Mouse (Mus musculus): ENCODE measurements around the gene Zfp119b. TPM values are rescaled to one million over a fixed set of nuclear protein-coding genes. Genes with fewer than 3 reads are reported as not detected.

Zfp119b gene
- 5.5 and 8.5 TPM in 2 replicates for polyA plus RNA-seq (2014; fragmentation: Nextera tagmentation; extraction: Ambion mirVana)

DNA sequence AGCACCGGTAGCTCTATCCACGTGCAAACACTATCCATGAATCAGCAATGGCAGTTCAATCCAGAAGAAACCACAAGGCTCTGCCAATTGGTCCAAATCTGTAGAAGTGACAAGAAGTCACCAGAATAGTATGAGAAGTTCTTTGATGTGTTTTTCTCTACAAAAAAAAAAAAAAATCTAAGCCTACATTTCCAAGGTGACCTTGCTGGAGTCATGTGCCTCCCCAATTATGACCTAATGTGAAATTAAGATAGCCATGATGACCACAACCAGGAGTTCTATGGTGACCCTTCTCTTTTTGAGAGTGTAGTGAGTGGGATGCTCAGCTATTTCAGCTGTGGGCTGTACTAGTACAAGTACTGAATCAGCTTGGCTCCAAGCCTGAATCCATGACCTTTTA lies at the start of gene Zfp119b:
TSS of gene Zfp119b (minus strand) at position 101 of the 400 bp plus-strand sequence.
- ATAC-seq (replicated peaks; ENCODE audit: low FRiP score): no peak
- H3K4me2 ChIP-seq (ENCODE audit: low read depth, low read length, severe bottlenecking): no peak within 1 kb of the TSS
- 94% methylated on average over 2 of the region's 2 CpGs for WGBS
- H3K36me3 ChIP-seq (ENCODE audit: control insufficient read depth, insufficient read depth, low read length): no peaks in the 10 kb centered on the region
- H3K4me3 ChIP-seq (ENCODE audit: low read depth, low read length): no peak within 1 kb of the TSS
- no peak within 1 kb of the TSS for H3K27ac ChIP-seq (ENCODE audit: low read depth, low read length)
- DNase-seq (ENCODE audit: low spot score): no peak
- H3K9me3 ChIP-seq (ENCODE audit: control insufficient read depth, low read length): no peaks in the 10 kb centered on the region
- H3K27me3 ChIP-seq (ENCODE audit: control insufficient read depth, insufficient read depth, low read length): no peaks in the 10 kb centered on the region
- peaks cover 3% of the 10 kb centered on the region; the same call in 1 of the 2 replicates for H3K4me1 ChIP-seq (replicated peaks; ENCODE audit: control insufficient read depth, insufficient read depth, low read length)
- no peak within 1 kb of the TSS for H3K9ac ChIP-seq (ENCODE audit: low read length)

DNA sequence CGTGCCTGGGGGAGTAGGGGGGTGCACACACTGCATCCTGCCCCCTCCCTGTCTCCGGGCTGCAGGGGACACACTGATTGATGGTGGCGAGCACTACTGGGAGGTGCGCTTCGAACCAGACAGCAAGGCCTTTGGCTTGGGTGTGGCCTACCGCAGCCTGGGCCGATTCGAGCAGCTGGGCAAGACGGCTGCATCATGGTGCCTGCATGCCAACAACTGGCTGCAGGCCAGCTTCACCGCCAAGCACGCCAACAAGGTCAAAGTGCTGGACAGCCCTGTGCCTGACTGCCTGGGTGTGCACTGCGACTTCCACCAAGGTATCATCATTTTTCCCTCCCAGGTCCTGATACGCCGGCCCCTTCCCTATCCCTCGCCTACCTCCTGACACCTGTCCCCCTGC lies 46.7 kb upstream of the Zfp119b start:
- H3K4me2 ChIP-seq (ENCODE audit: low read depth, low read length, severe bottlenecking): no peak overlapping the region
- no peak for ATAC-seq (replicated peaks; ENCODE audit: low FRiP score)
- H3K36me3 ChIP-seq (ENCODE audit: control insufficient read depth, insufficient read depth, low read length): no peaks in the 10 kb centered on the region; the same call in 1 of the 2 replicates
- no peak overlapping the region for H3K27ac ChIP-seq (ENCODE audit: low read depth, low read length)
- no peaks in the 10 kb centered on the region; the same call in 1 of the 2 replicates for H3K9me3 ChIP-seq (ENCODE audit: control insufficient read depth, low read length)
- H3K27me3 ChIP-seq (ENCODE audit: control insufficient read depth, insufficient read depth, low read length): peaks cover 5% of the 10 kb centered on the region; the same call in 1 of the 2 replicates
- 0 out of 2 replicates have a peak, but pooled peaks cover 2% of the 10 kb centered on the region for H3K4me1 ChIP-seq (replicated peaks; ENCODE audit: control insufficient read depth, insufficient read depth, low read length)
- no peak overlapping the region for H3K4me3 ChIP-seq (ENCODE audit: low read depth, low read length)
- DNase-seq (ENCODE audit: low spot score): no peak
- H3K9ac ChIP-seq (ENCODE audit: low read length): no peak overlapping the region
- WGBS: 90% methylated on average over 15 of the region's 15 CpGs

DNA sequence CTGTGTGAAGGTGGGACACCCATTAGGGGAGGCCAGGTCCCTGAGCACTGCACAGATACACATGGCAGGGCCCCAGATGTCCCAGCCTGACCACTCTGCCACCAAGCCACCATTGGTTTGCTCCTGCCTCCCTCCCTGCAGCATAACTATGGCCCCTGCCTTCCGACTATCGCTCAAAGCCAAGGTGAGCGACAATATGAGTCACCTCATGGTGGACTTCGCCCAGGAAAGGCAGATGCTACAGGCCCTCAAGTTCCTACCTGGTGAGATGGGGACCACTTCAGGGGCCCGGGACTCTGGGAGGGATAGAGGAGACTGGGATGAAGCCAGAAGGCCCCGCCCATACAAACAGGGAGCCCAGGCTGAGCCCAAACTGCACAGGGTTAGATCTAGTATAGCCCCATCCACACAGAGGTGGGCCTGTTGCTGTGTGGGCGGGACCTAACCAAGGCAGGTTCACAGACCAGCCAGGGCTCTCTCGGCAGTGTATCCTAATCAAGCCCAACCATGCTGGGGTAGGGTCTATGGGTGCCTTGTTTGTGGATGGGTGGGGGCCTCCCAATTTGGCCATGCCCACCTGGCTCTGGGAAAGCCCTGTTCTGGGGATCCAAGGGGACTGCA lies 41.1 kb upstream of the Zfp119b start:
- Histone ChIP-seq H3K9me3 (ENCODE audit: control insufficient read depth, low read length) (no peaks in the 10 kb centered on the region), H3K4me3 (ENCODE audit: low read depth, low read length) (no peak overlapping the region), H3K27ac (ENCODE audit: low read depth, low read length) (no peak overlapping the region), H3K4me2 (ENCODE audit: low read depth, low read length, severe bottlenecking) (no peak overlapping the region), H3K4me1 (replicated peaks; ENCODE audit: control insufficient read depth, insufficient read depth, low read length) (no peaks in the 10 kb centered on the region), H3K9ac (ENCODE audit: low read length) (no peak overlapping the region), H3K27me3 (ENCODE audit: control insufficient read depth, insufficient read depth, low read length) (no peaks in the 10 kb centered on the region), H3K36me3 (ENCODE audit: control insufficient read depth, insufficient read depth, low read length) (no peaks in the 10 kb centered on the region)
- 85% methylated on average over 8 of the region's 8 CpGs for WGBS
- DNase-seq (ENCODE audit: low spot score) (no peak), ATAC-seq (replicated peaks; ENCODE audit: low FRiP score) (no peak)

DNA sequence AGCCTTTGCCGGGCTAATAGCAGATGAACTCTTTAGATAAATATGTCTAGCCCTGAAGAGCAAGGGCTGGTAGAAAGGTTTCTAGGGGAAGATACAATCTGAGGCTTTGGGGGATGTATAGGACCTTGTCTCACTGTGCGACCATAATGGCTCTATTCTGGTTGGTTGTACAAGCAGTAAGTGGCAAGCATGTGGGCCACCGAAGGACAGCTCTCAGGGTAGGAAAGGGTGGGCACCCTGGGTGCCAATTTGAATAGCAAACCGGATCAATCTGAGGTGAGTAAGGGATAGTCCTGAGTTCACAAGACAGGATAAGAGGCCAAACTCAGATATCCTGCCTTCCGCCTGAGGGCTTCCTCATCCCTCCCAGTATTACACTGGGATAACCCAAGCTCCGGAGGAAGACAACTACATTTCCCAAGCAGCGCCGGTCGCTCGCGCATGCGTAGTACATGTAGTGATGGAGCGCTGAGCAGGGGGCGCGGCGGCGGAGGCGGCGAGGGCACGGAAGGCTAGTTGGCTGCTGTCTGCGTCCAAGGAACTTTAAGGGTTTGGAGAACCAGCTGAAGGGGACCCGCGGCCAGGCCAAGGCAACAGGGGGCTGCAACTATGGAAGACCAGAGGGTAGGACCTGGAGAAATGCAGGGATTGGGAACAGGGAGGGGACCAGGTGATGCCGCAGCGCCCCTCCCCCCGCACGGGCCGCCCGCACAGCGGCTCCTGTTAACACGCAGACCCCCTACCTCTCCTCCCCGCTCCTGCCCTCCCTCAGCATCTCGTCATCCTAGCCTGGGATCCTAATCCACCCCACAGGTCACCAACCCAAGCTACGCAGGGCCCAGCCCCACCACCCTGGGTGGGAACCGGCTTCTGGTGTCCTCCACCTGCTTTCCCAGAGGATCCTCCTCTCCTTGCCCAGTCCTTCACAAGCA lies 37.0 kb upstream of the Zfp119b start, which contains the start of gene Fsd1:
TSS of gene Fsd1 (plus strand) at position 480 of the 932 bp plus-strand sequence.
- WGBS: 8% methylated on average over 35 of the region's 35 CpGs

DNA sequence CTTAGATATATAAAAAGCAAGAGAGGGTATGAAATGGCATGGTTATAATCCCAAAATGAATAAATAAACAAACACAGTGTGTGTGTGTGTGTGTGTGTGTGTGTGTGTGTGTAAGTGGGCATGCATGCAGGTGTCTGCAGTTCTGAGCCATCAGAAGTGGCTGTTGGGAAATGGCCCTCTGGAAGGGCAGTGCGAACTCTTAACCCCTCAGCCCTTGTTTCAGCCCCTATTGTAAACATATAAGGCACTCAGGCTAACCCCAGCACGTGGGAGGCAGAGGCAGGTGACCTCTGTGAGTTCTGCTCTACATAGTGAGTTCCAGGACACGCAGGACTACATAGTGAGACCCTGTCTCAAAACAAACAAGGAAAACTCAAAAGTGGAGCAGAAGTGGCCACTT lies 28.0 kb upstream of the Zfp119b start:
- DNase-seq (ENCODE audit: low spot score): no peak
- Histone ChIP-seq H3K4me1 (replicated peaks; ENCODE audit: control insufficient read depth, insufficient read depth, low read length) (no peaks in the 10 kb centered on the region), H3K4me2 (ENCODE audit: low read depth, low read length, severe bottlenecking) (no peak overlapping the region), H3K9ac (ENCODE audit: low read length) (no peak overlapping the region), H3K27ac (ENCODE audit: low read depth, low read length) (no peak overlapping the region), H3K36me3 (ENCODE audit: control insufficient read depth, insufficient read depth, low read length) (no peaks in the 10 kb centered on the region), H3K9me3 (ENCODE audit: control insufficient read depth, low read length) (no peaks in the 10 kb centered on the region), H3K27me3 (ENCODE audit: control insufficient read depth, insufficient read depth, low read length) (no peaks in the 10 kb centered on the region), H3K4me3 (ENCODE audit: low read depth, low read length) (no peak overlapping the region)
- no peak for ATAC-seq (replicated peaks; ENCODE audit: low FRiP score)
- 59% methylated on average over 3 of the region's 3 CpGs for WGBS

More for the DNA sequence above, 37.0 kb upstream of the Zfp119b start, which contains the start of gene Fsd1:
- Histone ChIP-seq H3K9ac (ENCODE audit: low read length) (peak within 1 kb of the TSS; percentile 71), H3K27me3 (ENCODE audit: control insufficient read depth, insufficient read depth, low read length) (no peaks in the 10 kb centered on the region), H3K4me1 (replicated peaks; ENCODE audit: control insufficient read depth, insufficient read depth, low read length) (no peaks in the 10 kb centered on the region), H3K27ac (ENCODE audit: low read depth, low read length) (no peak within 1 kb of the TSS), H3K36me3 (ENCODE audit: control insufficient read depth, insufficient read depth, low read length) (no peaks in the 10 kb centered on the region), H3K9me3 (ENCODE audit: control insufficient read depth, low read length) (no peaks in the 10 kb centered on the region), H3K4me3 (ENCODE audit: low read depth, low read length) (peak within 1 kb of the TSS; percentile 57), H3K4me2 (ENCODE audit: low read depth, low read length, severe bottlenecking) (peak within 1 kb of the TSS; percentile 77)
- DNase-seq (ENCODE audit: low spot score) (peak; percentile 92), ATAC-seq (replicated peaks; ENCODE audit: low FRiP score) (peak; percentile 92)

DNA sequence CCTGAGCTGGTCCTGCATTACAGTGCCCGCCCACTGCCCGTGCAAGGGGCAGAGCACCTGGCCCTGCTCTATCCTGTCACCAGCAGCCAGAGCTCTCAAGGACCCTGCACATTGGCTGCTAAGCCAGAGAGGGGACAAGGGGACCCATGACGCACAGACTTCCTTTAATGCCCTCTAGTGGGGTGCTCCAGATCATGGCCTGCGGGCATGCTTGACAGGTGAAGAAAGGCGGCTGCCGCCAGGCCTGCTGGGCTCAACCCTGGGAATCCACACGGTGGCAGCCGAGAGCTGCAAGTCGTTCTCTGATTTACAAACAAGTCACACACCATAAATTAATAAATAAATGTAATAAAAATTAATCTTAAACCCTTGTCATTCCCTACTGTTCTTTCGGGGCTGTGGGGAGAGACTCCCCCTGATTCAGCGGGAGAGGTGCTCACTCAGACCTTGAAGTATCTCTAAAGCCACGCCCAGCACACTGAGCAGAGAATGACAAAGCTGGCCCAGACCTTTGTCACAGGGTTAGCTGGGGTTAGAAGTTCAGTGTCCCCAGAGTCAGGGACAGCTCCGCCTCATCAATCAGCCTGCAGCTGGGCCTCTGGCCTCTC lies 27.1 kb upstream of the Zfp119b start:
- Histone ChIP-seq H3K4me1 (replicated peaks; ENCODE audit: control insufficient read depth, insufficient read depth, low read length) (peaks cover 3% of the 10 kb centered on the region), H3K4me3 (ENCODE audit: low read depth, low read length) (no peak overlapping the region), H3K9ac (ENCODE audit: low read length) (no peak overlapping the region), H3K4me2 (ENCODE audit: low read depth, low read length, severe bottlenecking) (no peak overlapping the region), H3K36me3 (ENCODE audit: control insufficient read depth, insufficient read depth, low read length) (no peaks in the 10 kb centered on the region), H3K27ac (ENCODE audit: low read depth, low read length) (no peak overlapping the region), H3K9me3 (ENCODE audit: control insufficient read depth, low read length) (no peaks in the 10 kb centered on the region), H3K27me3 (ENCODE audit: control insufficient read depth, insufficient read depth, low read length) (no peaks in the 10 kb centered on the region)
- WGBS: 20% methylated on average over 13 of the region's 13 CpGs
- ATAC-seq (replicated peaks; ENCODE audit: low FRiP score): peak; percentile 69
- peak; percentile 86 for DNase-seq (ENCODE audit: low spot score)

DNA sequence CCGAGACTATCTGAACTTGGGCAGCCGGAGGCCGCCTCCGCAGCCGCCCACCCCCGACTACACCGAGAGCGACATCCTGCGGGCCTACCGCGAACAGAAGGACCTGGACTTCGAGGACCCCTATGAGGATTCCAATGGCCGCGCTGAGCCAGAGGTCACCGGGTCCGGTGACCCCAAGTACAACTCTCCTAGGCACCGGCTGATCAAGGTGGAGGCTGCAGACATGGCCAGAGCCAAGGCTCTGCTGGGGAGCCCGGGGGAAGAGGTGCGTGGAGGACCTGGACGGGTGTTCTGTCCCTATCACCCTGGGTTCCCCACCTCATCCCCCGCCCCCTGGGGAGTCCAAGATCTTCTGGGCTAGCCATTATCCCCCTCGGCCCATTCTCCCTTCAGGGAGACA lies 22.2 kb upstream of the Zfp119b start:
- peaks cover 13% of the 10 kb centered on the region for H3K4me1 ChIP-seq (replicated peaks; ENCODE audit: control insufficient read depth, insufficient read depth, low read length)
- peak overlapping the region; percentile 91 for H3K4me2 ChIP-seq (ENCODE audit: low read depth, low read length, severe bottlenecking)

More for the DNA sequence above, 22.2 kb upstream of the Zfp119b start:
- Histone ChIP-seq H3K36me3 (ENCODE audit: control insufficient read depth, insufficient read depth, low read length) (no peaks in the 10 kb centered on the region), H3K27ac (ENCODE audit: low read depth, low read length) (no peak overlapping the region), H3K9me3 (ENCODE audit: control insufficient read depth, low read length) (no peaks in the 10 kb centered on the region), H3K4me3 (ENCODE audit: low read depth, low read length) (peak overlapping the region; percentile 57), H3K27me3 (ENCODE audit: control insufficient read depth, insufficient read depth, low read length) (no peaks in the 10 kb centered on the region), H3K9ac (ENCODE audit: low read length) (peak overlapping the region; percentile 85)
- ATAC-seq (replicated peaks; ENCODE audit: low FRiP score): no peak
- WGBS: 23% methylated on average over 22 of the region's 22 CpGs
- DNase-seq (ENCODE audit: low spot score): no peak
